Mouse (Mus musculus) left cerebral cortex, adult 2 months (tissue): ENCODE measurements around the gene Disp1. TPM values are rescaled to one million over a fixed set of nuclear protein-coding genes. Genes with fewer than 3 reads are reported as not detected.

Source experiments
- DNase-seq, 2 experiments: peaks; one replicate each; pipeline ENCODE4 v3.0.0; 2021 to 2022; ENCODE audit warnings: low spot score in 2 of 2, mixed read lengths in 1 of 2; ENCODE audit errors: extremely low spot score in 1 of 2
- H3K27ac ChIP-seq: fragments of 200-600 bp; 2 replicates; pipeline ENCODE4 v1.8.1; 2022
- H3K4me3 ChIP-seq: fragments of 200-600 bp; 2 replicates; pipeline ENCODE4 v1.8.1; 2022
- CTCF ChIP-seq: fragments of 200-600 bp; IDR thresholded peaks from 2 replicates; pipeline ENCODE4 v1.8.1; 2022; ENCODE audit warnings: antibody characterized with exemption, mild to moderate bottlenecking, moderate library complexity
- intact Hi-C: fragments of 180-260 bp; cut with DNase I; formaldehyde crosslinking; loops from one replicate; pipeline ENCODE4 v1.15.1; 2025
- total RNA-seq, 2 experiments: library from RNA; stranded (reverse); gene quantifications; 2 replicates each; pipeline ENCODE4 v1.2.3; 2021

Gene Disp1
- total RNA-seq, 2 experiments from 2014 or later, result 5.4 to 7.7 TPM

DNA sequence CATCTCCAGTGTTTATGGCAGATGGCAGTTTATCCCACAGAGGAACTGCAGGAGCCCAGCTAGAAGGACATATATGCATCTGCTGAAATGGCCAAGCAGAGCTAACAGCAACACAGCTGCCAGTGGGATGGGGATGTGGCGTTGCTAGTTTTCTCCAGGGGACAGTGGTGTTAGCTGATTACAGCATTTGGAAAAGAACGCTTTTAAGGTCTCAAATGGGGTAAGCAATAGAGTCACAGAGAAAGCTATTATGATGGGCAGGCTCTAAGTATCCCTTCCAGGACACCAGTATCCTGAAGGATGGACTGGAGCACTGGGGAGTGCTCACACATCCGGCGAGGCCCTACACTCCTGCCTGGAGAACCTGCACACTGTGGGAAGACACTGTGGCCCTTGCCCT is 129.0 kb downstream of the Disp1 start:
- no peak overlapping the region for H3K27ac ChIP-seq
- DNase-seq, result no peak
- TF ChIP-seq CTCF, result no peak
- H3K4me3 ChIP-seq, result no peak overlapping the region
- intact Hi-C loops, result no loop called here

DNA sequence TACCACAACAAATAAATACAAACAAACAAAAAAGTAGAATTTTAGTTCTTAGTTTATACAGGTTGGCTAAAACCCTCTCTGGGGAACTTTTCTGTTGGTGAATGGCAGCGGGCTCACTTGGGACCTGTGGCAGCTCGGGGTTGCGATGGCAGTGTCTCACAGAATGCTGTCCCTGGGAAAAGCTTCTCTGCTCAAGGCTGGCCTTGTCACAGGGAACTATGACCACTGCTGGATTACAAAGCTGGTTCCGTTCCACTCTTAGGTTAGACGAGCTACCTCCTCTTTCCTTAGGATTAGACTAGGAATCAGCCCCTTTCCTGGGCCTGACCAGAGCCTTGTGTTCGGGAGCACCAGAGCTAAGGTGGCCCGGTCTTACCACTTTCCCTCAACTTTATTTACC is 130.1 kb downstream of the Disp1 start:
- DNase-seq, result no peak

DNA sequence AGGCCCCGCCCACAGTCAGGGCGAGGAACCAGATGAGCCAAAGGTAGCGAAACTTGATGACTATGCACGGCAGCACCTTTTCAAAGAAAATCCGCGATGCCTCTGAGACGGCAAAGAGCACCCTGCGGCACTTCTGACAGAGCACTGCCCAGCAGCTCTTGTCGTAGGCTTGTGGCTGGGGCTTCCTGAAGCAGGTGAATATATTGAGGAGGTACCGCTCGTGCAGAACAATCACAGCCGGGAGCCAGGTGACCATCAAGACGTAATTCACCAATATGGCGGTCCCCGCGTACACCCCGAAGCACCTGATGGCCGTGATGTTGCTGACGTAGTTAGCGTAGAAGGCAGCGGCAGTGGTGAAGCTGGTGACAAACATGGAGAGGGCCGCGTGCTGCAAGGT is 132.7 kb downstream of the Disp1 start:
- no peak overlapping the region for H3K4me3 ChIP-seq
- TF ChIP-seq CTCF, result no peak
- H3K27ac ChIP-seq, result no peak overlapping the region
- intact Hi-C loops, result no loop called here
- DNase-seq, result no peak

More for the DNA sequence above, 130.1 kb downstream of the Disp1 start:
- Histone ChIP-seq H3K27ac (no peak overlapping the region), H3K4me3 (no peak overlapping the region)
- intact Hi-C loops, result no loop called here
- TF ChIP-seq CTCF, result no peak

DNA sequence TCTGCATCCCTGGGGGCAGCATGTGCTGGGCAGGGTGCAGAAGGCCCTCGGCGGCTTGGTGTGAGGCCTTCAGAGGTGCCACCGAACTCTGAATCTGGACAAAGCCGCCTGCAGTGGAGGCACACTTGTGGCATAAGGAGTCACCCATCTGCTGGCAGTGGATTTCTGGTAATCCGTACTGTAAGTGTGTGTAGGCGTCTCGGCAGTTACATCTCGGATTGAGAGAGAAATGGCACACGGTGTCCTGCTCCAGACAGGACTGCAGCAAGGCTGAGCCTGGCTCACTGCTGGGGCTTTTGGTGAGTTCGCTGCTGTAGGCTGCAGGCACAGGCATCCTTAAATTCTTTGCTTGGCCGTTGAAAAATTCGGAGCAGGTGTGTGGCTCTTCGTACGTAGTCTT is 134.5 kb downstream of the Disp1 start:
- no peak overlapping the region for H3K27ac ChIP-seq
- no peak for TF ChIP-seq CTCF
- intact Hi-C loops, result no loop called here
- H3K4me3 ChIP-seq, result no peak overlapping the region
- DNase-seq, result no peak

DNA sequence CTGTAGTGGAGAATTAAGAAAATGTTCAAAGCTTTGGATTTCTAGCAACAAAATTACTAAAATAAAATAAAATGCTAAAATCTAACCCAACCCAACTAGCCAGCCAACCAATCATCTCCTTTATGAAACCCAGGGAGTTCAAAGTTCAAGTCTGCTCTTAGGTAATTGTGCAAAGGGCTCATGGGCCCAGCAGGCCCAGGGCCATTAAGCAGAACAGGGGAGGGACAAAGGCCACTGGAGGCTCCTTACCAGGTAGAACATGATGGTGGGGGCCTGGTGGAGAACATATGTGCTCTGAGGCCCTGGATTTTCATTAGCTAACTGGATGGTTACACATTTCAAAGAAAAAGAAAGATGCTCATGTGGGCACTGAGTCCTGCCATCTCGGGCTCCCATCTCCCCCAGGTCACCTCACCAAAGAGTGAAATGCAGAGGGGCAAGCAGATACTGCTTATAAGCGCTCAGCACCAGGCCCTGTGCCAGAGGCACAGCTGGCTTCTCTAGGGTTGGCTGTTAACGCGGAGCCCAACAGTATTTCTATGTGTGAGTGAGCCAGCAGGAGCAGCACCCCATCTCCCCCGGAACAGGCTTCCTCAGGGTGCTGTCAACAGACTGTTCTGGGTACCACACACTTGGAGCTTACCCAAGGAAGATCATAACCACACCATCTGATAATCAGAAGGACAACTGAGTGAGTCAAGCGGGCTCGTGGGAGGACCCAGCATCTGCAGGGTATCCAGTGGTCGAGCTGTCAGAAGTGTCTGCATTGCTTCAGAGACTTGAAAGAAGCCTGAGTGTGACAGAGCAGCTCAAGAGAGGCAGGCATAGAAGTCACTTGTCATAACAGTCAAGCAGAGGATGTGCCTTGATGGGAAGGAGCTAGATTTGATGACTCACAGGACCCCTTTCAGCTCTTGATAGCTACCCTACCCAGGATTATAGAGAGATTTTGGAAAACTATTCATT is 137.0 kb downstream of the Disp1 start:
- Histone ChIP-seq H3K4me3 (no peak overlapping the region), H3K27ac (no peak overlapping the region)
- intact Hi-C loops, result no loop called here
- TF ChIP-seq CTCF, result no peak
- peak in 1 of 2 experiments; percentile 29 for DNase-seq

GRCm38 (mm10) chr1:183082436-183082835 is 138.9 kb downstream of the Disp1 start:
- TF ChIP-seq CTCF, result no peak
- H3K4me3 ChIP-seq, result no peak overlapping the region
- H3K27ac ChIP-seq, result no peak overlapping the region
- DNase-seq, result no peak
- intact Hi-C loops, result no loop called here

GRCm38 (mm10) chr1:183081126-183081525 is 140.2 kb downstream of the Disp1 start:
- intact Hi-C loops, result no loop called here
- H3K4me3 ChIP-seq, result no peak overlapping the region
- no peak for TF ChIP-seq CTCF
- H3K27ac ChIP-seq, result no peak overlapping the region
- no peak for DNase-seq

- no peak for TF ChIP-seq CTCF
- Histone ChIP-seq H3K27ac (no peak overlapping the region; the same call in 1 of the 2 replicates), H3K4me3 (no peak overlapping the region)
- intact Hi-C loops, result loop anchor here (5.0 kb wide), 1 partner anchor 107 kb away; no protein-coding TSS in a partner anchor
- DNase-seq, result peak; percentile 38 to 48
Observed at GRCm38 (mm10) chr1:183075121-183075822, 146.1 kb downstream of the Disp1 start.

GRCm38 (mm10) chr1:183072263-183073050 is 148.9 kb downstream of the Disp1 start:
- TF ChIP-seq CTCF, result no peak
- Histone ChIP-seq H3K27ac (no peak overlapping the region), H3K4me3 (no peak overlapping the region)
- intact Hi-C loops, result no loop called here
- DNase-seq, result no peak

DNA sequence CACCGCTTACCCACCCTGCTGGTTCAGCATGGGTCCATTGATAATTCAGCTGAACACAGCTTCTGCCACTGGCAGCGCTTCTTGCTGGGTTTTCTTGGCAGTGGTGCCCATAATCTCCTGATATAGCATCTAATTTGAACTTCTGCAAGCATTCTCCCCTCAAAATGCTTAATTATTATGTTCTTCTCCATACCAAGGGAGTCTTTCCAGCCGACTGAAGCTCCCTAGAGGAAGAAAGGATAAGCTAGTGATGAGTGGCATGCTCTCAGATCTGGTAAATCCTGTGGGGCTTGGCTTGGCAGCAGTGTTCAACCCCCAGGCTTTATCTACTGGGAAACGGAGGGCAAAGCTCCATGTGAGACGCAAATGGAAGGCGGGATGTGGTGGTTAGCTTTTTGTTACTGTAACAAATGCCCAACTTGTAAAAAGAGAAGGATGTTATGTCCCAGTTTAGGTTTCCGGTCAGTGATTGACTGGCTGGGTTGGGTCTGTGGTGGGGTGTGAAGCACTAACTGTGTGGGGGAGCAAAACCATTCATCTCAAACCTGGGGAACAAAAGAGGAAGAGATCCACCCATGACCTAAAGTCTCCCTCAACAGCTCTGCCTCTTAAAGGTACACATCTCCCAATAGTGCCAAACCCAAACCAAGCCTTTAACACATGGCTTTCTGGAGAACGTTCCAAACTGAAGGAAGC is 151.2 kb downstream of the Disp1 start:
- intact Hi-C loops, result no loop called here

GRCm38 (mm10) chr1:183067807-183068206 is 153.5 kb downstream of the Disp1 start:
- no peak overlapping the region for H3K4me3 ChIP-seq
- no peak for TF ChIP-seq CTCF
- no peak for DNase-seq
- no peak overlapping the region for H3K27ac ChIP-seq
- intact Hi-C loops, result no loop called here

More for the DNA sequence above, 151.2 kb downstream of the Disp1 start:
- DNase-seq, result no peak
- H3K27ac ChIP-seq, result no peak overlapping the region
- no peak for TF ChIP-seq CTCF
- H3K4me3 ChIP-seq, result no peak overlapping the region
